Mouse (Mus musculus) MEL (cell line): ENCODE results near the gene Tekt1. TPM values are rescaled to one million over a fixed set of nuclear protein-coding genes. Genes with fewer than 3 reads are reported as not detected.

ENCODE experiments used
- DNase-seq: peaks from one replicate; pipeline ENCODE4 v3.0.0; 2011; ENCODE audit warnings: low read depth, low spot score
- H3K27ac ChIP-seq: 2 replicates; pipeline ENCODE4 v1.5.1; 2012; ENCODE audit warnings: low read depth, mild to moderate bottlenecking, control low read depth, low read length, moderate library complexity; ENCODE audit not compliant: control insufficient read depth
- H3K27me3 ChIP-seq, 2 experiments: fragments of 150-350 bp in 1 of 2; sonication (generic) in 1 of 2; 2 replicates each; pipeline ENCODE4 v1.6.1; 2012; ENCODE audit warnings: low read length in 2 of 2, mild to moderate bottlenecking in 2 of 2, improper control_type of control experiment in 1 of 2, moderate library complexity in 1 of 2; ENCODE audit not compliant: insufficient read depth in 2 of 2, control insufficient read depth in 1 of 2
- H3K36me3 ChIP-seq, 2 experiments: 2 replicates each; pipeline ENCODE4 v1.6.1; 2012 to 2014; ENCODE audit warnings: low read length in 2 of 2, improper control_type of control experiment in 1 of 2, inconsistent platforms in 1 of 2, mild to moderate bottlenecking in 1 of 2; ENCODE audit not compliant: insufficient read depth in 2 of 2, control insufficient read depth in 1 of 2
- H3K4me1 ChIP-seq, 2 experiments: fragments of 150-350 bp in 1 of 2; sonication (generic) in 1 of 2; 2 replicates each; pipeline ENCODE4 v1.6.1; 2012; ENCODE audit warnings: low read length in 2 of 2, improper control_type of control experiment in 1 of 2, mild to moderate bottlenecking in 1 of 2; ENCODE audit not compliant: insufficient read depth in 2 of 2, control insufficient read depth in 1 of 2
- H3K4me3 ChIP-seq, 2 experiments: fragments of 150-350 bp in 1 of 2; sonication (generic) in 1 of 2; 2 replicates each; pipeline ENCODE4 v1.5.1; 2012; ENCODE audit warnings: low read depth in 2 of 2, low read length in 2 of 2, mild to moderate bottlenecking in 2 of 2, moderate library complexity in 2 of 2, control low read depth in 1 of 2, improper control_type of control experiment in 1 of 2; ENCODE audit not compliant: control insufficient read depth in 1 of 2, insufficient read depth in 1 of 2
- H3K79me2 ChIP-seq: 2 replicates; pipeline ENCODE4 v1.6.1; 2012; ENCODE audit warnings: mild to moderate bottlenecking, low read length, moderate library complexity; ENCODE audit not compliant: control insufficient read depth, poor library complexity, insufficient read depth
- H3K9ac ChIP-seq: 2 replicates; pipeline ENCODE4 v1.6.1; 2012; ENCODE audit warnings: low read depth, mild to moderate bottlenecking, control low read depth, low read length, moderate library complexity; ENCODE audit not compliant: control insufficient read depth, poor library complexity, severe bottlenecking
- H3K9me3 ChIP-seq: fragments of 150-350 bp; sonication (generic); replicated peaks from 2 replicates; pipeline ENCODE4 v1.6.1; 2012; ENCODE audit warnings: mild to moderate bottlenecking, low read length, improper control_type of control experiment, moderate library complexity; ENCODE audit not compliant: insufficient read depth
- BHLHE40 ChIP-seq: IDR thresholded peaks from 2 replicates; pipeline ENCODE4 v1.6.1; 2012; ENCODE audit warnings: low read depth, mild to moderate bottlenecking, inconsistent platforms, low read length, improper control_type of control experiment, borderline replicate concordance
- CTCF ChIP-seq, 3 experiments: IDR thresholded peaks in 2 of 3; conservative IDR thresholded peaks in 1 of 3; 2 replicates each; pipeline ENCODE4 v1.5.1; 2011 to 2012; ENCODE audit warnings: low read length in 3 of 3, low read depth in 2 of 3, mild to moderate bottlenecking in 2 of 3, improper control_type of control experiment in 1 of 3, inconsistent platforms in 1 of 3, mixed read lengths in 1 of 3, moderate library complexity in 1 of 3; ENCODE audit not compliant: control insufficient read depth in 1 of 3, insufficient read depth in 1 of 3, poor library complexity in 1 of 3, severe bottlenecking in 1 of 3
- E2F4 ChIP-seq: IDR thresholded peaks from 2 replicates; pipeline ENCODE4 v1.6.1; 2011; ENCODE audit warnings: low read depth, low read length, improper control_type of control experiment, borderline replicate concordance
- JUND ChIP-seq: IDR thresholded peaks from 2 replicates; pipeline ENCODE4 v1.6.1; 2011; ENCODE audit warnings: low read depth, mild to moderate bottlenecking, improper control_type of control experiment, low read length
- MAFK ChIP-seq: IDR thresholded peaks from 2 replicates; pipeline ENCODE4 v1.6.1; 2011; ENCODE audit warnings: low read depth, mild to moderate bottlenecking, low read length, improper control_type of control experiment, borderline replicate concordance
- MAZ ChIP-seq: IDR thresholded peaks from 2 replicates; pipeline ENCODE4 v1.6.1; 2012; ENCODE audit warnings: low read depth, mild to moderate bottlenecking, inconsistent platforms, low read length, improper control_type of control experiment
- MYC ChIP-seq: IDR thresholded peaks from 2 replicates; pipeline ENCODE4 v1.6.1; 2011; ENCODE audit warnings: low read depth, mild to moderate bottlenecking, low read length, improper control_type of control experiment, moderate library complexity
- POLR2AphosphoS5 ChIP-seq: IDR thresholded peaks from 2 replicates; pipeline ENCODE4 v1.6.1; 2012; ENCODE audit warnings: low read depth, borderline replicate concordance, mild to moderate bottlenecking, inconsistent platforms, low read length, moderate library complexity, mixed read lengths
- RCOR1 ChIP-seq: IDR thresholded peaks from 2 replicates; pipeline ENCODE4 v1.6.1; 2012; ENCODE audit warnings: low read depth, mild to moderate bottlenecking, inconsistent platforms, low read length, improper control_type of control experiment
- TAL1 ChIP-seq: IDR thresholded peaks from 2 replicates; pipeline ENCODE4 v1.6.1; 2012; ENCODE audit warnings: mild to moderate bottlenecking, inconsistent platforms, low read length, moderate library complexity, mixed read lengths
- TBP ChIP-seq: IDR thresholded peaks from 2 replicates; pipeline ENCODE4 v1.8.0; 2011; ENCODE audit warnings: low read depth, low read length, improper control_type of control experiment
- USF2 ChIP-seq, 2 experiments: IDR thresholded peaks; 2 replicates each; pipeline ENCODE4 v1.6.1; 2011 to 2012; ENCODE audit warnings: improper control_type of control experiment in 2 of 2, low read length in 2 of 2, borderline replicate concordance in 1 of 2, inconsistent platforms in 1 of 2, low read depth in 1 of 2, mild to moderate bottlenecking in 1 of 2; ENCODE audit not compliant: insufficient read depth in 1 of 2
- ZNF384 ChIP-seq: IDR thresholded peaks from 2 replicates; pipeline ENCODE4 v1.6.1; 2012; ENCODE audit warnings: low read depth, mild to moderate bottlenecking, inconsistent platforms, low read length, improper control_type of control experiment
- polyA plus RNA-seq, 2 experiments: library from polyadenylated mRNA; stranded (reverse) in 1 of 2; unstranded in 1 of 2; fragments of >175 nt in 1 of 2; fragments of >200 nt in 1 of 2; gene quantifications; 2 replicates each; pipeline versions ENCODE4 v1.2.1 to v1.2.4; 2012; ENCODE audit warnings: low replicate concordance in 2 of 2, low read depth in 1 of 2; ENCODE audit not compliant: insufficient read length in 2 of 2, insufficient read depth in 1 of 2, missing spikeins in 1 of 2
- total RNA-seq: library from RNA; depleted of rRNA; stranded (reverse); fragments of 300-350 nt; gene quantifications from 2 replicates; pipeline ENCODE4 v1.2.3, GENCODE M21; 2012

Gene Tekt1
- total and polyA plus RNA-seq, 3 experiments: not detected

DNA sequence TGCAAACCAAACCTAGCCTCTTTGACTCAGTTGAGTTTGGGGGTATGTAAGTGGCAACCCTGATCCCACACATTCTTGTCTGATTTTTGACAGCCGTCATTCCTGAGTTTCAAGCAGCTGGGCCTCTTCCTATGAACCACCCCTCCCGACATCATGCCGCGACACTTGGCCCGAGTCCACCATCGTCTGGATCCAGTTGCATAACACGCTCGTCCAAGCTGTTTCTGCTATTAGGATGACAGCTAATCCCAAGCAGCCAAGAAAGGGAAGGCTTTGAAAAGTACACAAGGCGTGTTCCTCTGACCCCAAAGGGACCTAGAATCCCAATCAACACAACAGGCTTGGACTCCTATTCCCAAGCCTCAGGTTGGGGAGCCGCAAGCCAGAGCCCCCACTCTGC, 34.8 kb upstream of the Tekt1 start:
- Histone ChIP-seq H3K4me1 (peaks cover 12 to 24% of the 10 kb centered on the region in 2 experiments), H3K27me3 (no peaks in the 10 kb centered on the region)
- TF ChIP-seq USF2 (IDR thresholded peaks at IDR 0.05; ENCODE audit: borderline replicate concordance in 1 of 2, insufficient read depth in 1 of 2, low read depth in 1 of 2, low read length in 2 of 2): no peak
- TF ChIP-seq, all 39 proteins: peak for 0
- Histone ChIP-seq H3K9ac (no peak overlapping the region), H3K9me3 (no peaks in the 10 kb centered on the region), H3K27ac (no peak overlapping the region), H3K79me2 (no peaks in the 10 kb centered on the region), H3K36me3 (peaks cover 0 to 17% of the 10 kb centered on the region in 2 experiments; a peak in 2 of 4 replicates), H3K4me3 (no peak overlapping the region)
- no peak for DNase-seq

GRCm38 (mm10) chr11:72396621-72397020, 34.4 kb upstream of the Tekt1 start:
- H3K4me3 ChIP-seq: no peak overlapping the region
- peaks cover 0 to 17% of the 10 kb centered on the region in 2 experiments; a peak in 2 of 4 replicates for H3K36me3 ChIP-seq
- H3K9ac ChIP-seq: no peak overlapping the region
- no peaks in the 10 kb centered on the region for H3K79me2 ChIP-seq
- H3K4me1 ChIP-seq: peaks cover 12 to 26% of the 10 kb centered on the region in 2 experiments
- no peak for TF ChIP-seq ZNF384
- no peak for TF ChIP-seq MYC
- no peak for TF ChIP-seq JUND
- TF ChIP-seq RCOR1: no peak
- TF ChIP-seq, all 39 proteins: peak for 0
- H3K27me3 ChIP-seq: no peaks in the 10 kb centered on the region
- H3K27ac ChIP-seq: no peak overlapping the region
- H3K9me3 ChIP-seq: no peaks in the 10 kb centered on the region
- no peak for DNase-seq

DNA sequence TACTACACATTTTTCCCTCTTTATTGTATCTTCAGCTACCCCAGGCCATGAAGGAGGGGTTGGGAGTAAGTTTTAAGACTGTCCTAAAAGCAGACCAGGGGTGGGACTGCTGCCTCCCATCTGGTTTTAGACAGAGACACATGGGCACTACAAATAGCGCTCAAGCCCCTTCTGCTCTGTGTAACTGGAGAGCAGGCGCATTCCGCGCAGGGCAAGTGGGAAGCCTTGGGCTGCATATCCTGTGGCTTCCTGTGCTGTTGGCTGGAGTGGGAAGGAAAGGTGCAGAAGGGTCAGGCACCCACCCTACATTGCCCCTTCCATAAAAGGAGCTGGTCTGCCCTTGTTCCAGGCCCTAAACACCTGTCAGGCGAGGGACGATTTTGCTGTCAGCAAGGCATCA, 33.4 kb upstream of the Tekt1 start:
- no peak overlapping the region for H3K27ac ChIP-seq
- H3K27me3 ChIP-seq: no peaks in the 10 kb centered on the region
- H3K79me2 ChIP-seq: no peaks in the 10 kb centered on the region
- H3K4me1 ChIP-seq: peaks cover 12 to 34% of the 10 kb centered on the region in 2 experiments
- no peak for TF ChIP-seq RCOR1
- TF ChIP-seq MAZ: no peak
- no peak for TF ChIP-seq CTCF (IDR thresholded peaks at IDR 0.05 in 2 of 3, conservative IDR thresholded peaks at IDR 0.05 in 1 of 3; ENCODE audit: control insufficient read depth in 1 of 3, insufficient read depth in 1 of 3, low read depth in 2 of 3, low read length in 3 of 3, poor library complexity in 1 of 3, severe bottlenecking in 1 of 3)
- TF ChIP-seq MAFK: no peak
- TF ChIP-seq TBP: no peak
- no peak for TF ChIP-seq BHLHE40
- TF ChIP-seq POLR2AphosphoS5: no peak
- no peak for TF ChIP-seq TAL1
- no peak for TF ChIP-seq E2F4
- TF ChIP-seq JUND: no peak
- no peak overlapping the region for H3K9ac ChIP-seq
- H3K9me3 ChIP-seq: no peaks in the 10 kb centered on the region
- peaks cover 0 to 17% of the 10 kb centered on the region in 2 experiments; a peak in 2 of 4 replicates for H3K36me3 ChIP-seq
- H3K4me3 ChIP-seq: no peak overlapping the region
- DNase-seq: no peak
